Mouse (Mus musculus): Measurements from ENCODE around the gene Phactr1.

- no peak for TF ChIP-seq MAFK (IDR thresholded peaks at IDR 0.05; ENCODE audit: insufficient read depth, low read depth, low read length)
- TF ChIP-seq ZNF384 (IDR thresholded peaks at IDR 0.05; ENCODE audit: low read depth, low read length) = no peak
- TF ChIP-seq HCFC1 (IDR thresholded peaks at IDR 0.05; ENCODE audit: borderline replicate concordance, insufficient read depth, low read length) = no peak
- no peak for TF ChIP-seq CHD2 (IDR thresholded peaks at IDR 0.05; ENCODE audit: low read depth, low read length)
- TF ChIP-seq ZC3H11A (IDR thresholded peaks at IDR 0.05; ENCODE audit: borderline replicate concordance, low read depth, low read length) = no peak
These were observed 8.7 kb upstream of the Phactr1 start for GRCm38 (mm10) chr13:42671651-42672290.
